Mouse (Mus musculus): Measurements from ENCODE around the gene Tpm4.

GRCm38 (mm10) chr8:72112486-72112885, 22.3 kb upstream of the Tpm4 start:
- TF ChIP-seq CTCF (IDR thresholded peaks at IDR 0.05; ENCODE audit: control insufficient read depth, insufficient read depth, insufficient replicate concordance, low read depth, low read length), result no peak
- no peak for TF ChIP-seq POLR2A (IDR thresholded peaks at IDR 0.05; ENCODE audit: control insufficient read depth, low read depth, low read length)
